ENCODE assay signal across 9 mouse cellular contexts in the genomic region with DNA sequence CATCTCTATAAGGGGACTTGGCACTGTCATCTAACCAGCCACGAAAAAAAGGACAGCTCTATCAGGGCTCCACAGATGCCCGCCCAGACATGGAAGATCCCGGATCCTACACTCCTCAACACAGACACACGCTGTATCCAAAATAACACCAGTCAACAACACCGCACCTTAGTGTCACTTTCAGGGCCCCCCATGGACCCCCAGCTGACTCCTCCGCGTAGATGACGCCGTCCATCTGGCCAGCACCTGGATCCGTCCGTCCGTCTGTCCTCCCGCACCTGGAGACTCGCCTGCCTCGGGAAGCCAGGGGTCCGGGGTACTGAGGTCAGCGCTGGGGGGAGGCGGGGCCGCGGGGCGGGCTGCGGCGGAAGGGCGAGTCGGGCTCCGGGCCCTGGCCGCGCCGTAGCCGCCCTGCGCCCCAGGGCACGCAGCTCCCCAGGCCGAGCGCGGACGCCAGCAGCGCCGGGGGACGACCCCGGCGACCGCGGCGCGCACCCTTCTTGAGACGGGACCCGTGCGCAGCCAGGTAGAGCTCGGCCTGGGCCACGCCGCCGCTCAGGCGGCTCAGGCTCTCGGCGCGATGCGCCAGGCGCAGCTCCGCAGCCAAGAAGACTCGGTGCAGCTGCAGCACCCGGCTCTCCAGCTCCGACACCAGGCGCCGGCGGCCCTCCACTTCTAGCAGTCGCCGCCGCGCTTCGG. TPM values are rescaled to one million over a fixed set of nuclear protein-coding genes. Genes with fewer than 3 reads are reported as not detected.
DNase-seq lines count a peak whose midpoint lies in the region; ATAC-seq and TF ChIP-seq lines count a peak whose summit lies in the region.
"Had no signal": no experiment of that assay in that cellular context is flagged by ENCODE, and none has a peak within 500 bp of the region (broad histone marks: within the 10 kb centered on the region; RNA-seq: fewer than 3 reads in every experiment).

No protein-coding gene starts in this region.

- peaks cover 61% of the 10 kb centered on the region for H3K27me3 ChIP-seq in neural tube, embryonic 11.5 days (ENCODE audit: control insufficient read depth, insufficient read depth, low read length)
- peaks cover 96% of the 10 kb centered on the region for H3K27me3 ChIP-seq in forebrain, embryonic 10.5 days (ENCODE audit: poor library complexity, severe bottlenecking)
- H3K27me3 ChIP-seq in kidney, postnatal 0 days (ENCODE audit: insufficient read depth, low read length), result peaks cover 41% of the 10 kb centered on the region
- H3K27me3 ChIP-seq in neural tube, embryonic 12.5 days (replicated peaks), result peaks cover 78% of the 10 kb centered on the region

- under 1% methylated on average over 65 of the region's 70 CpGs for WGBS in neural tube, embryonic 11.5 days
- under 1% methylated on average over 70 of the region's 70 CpGs for WGBS in forebrain, embryonic 10.5 days
- 3% methylated on average over 58 of the region's 70 CpGs for WGBS in kidney, postnatal 0 days
- WGBS in neural tube, embryonic 12.5 days, result under 1% methylated on average over 69 of the region's 70 CpGs

- H3K9ac ChIP-seq in neural tube, embryonic 11.5 days (ENCODE audit: low read length), result peak overlapping the region; percentile 58
- H3K9ac ChIP-seq in kidney, postnatal 0 days (ENCODE audit: low read depth, low read length), result peak overlapping the region; percentile 46
- peak overlapping the region; percentile 73 for H3K9ac ChIP-seq in neural tube, embryonic 12.5 days

- DNase-seq in neural tube, embryonic 11.5 days (ENCODE audit: low spot score), result peak; percentile 51
- DNase-seq in neural tube, embryonic 10.5 days (ENCODE audit: extremely low spot score, low spot score), result no peak
- no peak for DNase-seq in forebrain, embryonic 10.5 days (ENCODE audit: extremely low spot score, low spot score)
- no peak for DNase-seq in kidney, postnatal 0 days (ENCODE audit: low spot score)
- DNase-seq in ovary, postnatal 10 days (ENCODE audit: low spot score), result no peak

- H3K4me3 ChIP-seq in neural tube, embryonic 11.5 days (ENCODE audit: low read depth, low read length), result peak overlapping the region; percentile 63
- H3K4me3 ChIP-seq in brown adipose tissue, adult 24 weeks (ENCODE audit: insufficient read depth, low read depth, low read length), result peak overlapping the region; percentile 58
- H3K4me3 ChIP-seq in forebrain, embryonic 10.5 days, result peak overlapping the region; percentile 73
- H3K4me3 ChIP-seq in kidney, postnatal 0 days (replicated peaks; ENCODE audit: low read depth, low read length), result peak overlapping the region; percentile 46
- peak overlapping the region; percentile 59 for H3K4me3 ChIP-seq in neural tube, embryonic 12.5 days

- no peaks in the 10 kb centered on the region for H3K9me3 ChIP-seq in neural tube, embryonic 11.5 days (ENCODE audit: control insufficient read depth, low read length)
- H3K9me3 ChIP-seq in forebrain, embryonic 10.5 days, result no peaks in the 10 kb centered on the region
- H3K9me3 ChIP-seq in kidney, postnatal 0 days (replicated peaks; ENCODE audit: low read length), result no peaks in the 10 kb centered on the region
- H3K9me3 ChIP-seq in neural tube, embryonic 12.5 days, result no peaks in the 10 kb centered on the region

- H3K4me2 ChIP-seq in neural tube, embryonic 11.5 days (ENCODE audit: low read depth), result peak overlapping the region; percentile 100
- H3K4me2 ChIP-seq in kidney, postnatal 0 days (ENCODE audit: low read length), result peak overlapping the region; percentile 95
- peak overlapping the region; percentile 100 for H3K4me2 ChIP-seq in neural tube, embryonic 12.5 days (replicated peaks)

- H3K36me3 ChIP-seq in neural tube, embryonic 11.5 days (ENCODE audit: control insufficient read depth, insufficient read depth, low read length), result no peaks in the 10 kb centered on the region
- no peaks in the 10 kb centered on the region for H3K36me3 ChIP-seq in forebrain, embryonic 10.5 days (replicated peaks)
- H3K36me3 ChIP-seq in kidney, postnatal 0 days (ENCODE audit: insufficient read depth, low read length), result no peaks in the 10 kb centered on the region
- no peaks in the 10 kb centered on the region for H3K36me3 ChIP-seq in neural tube, embryonic 12.5 days

- H3K4me1 ChIP-seq in neural tube, embryonic 11.5 days (ENCODE audit: control insufficient read depth, insufficient read depth, low read length), result peaks cover 6% of the 10 kb centered on the region; the same call in 1 of the 2 replicates
- peaks cover 2% of the 10 kb centered on the region; the same call in 1 of the 2 replicates for H3K4me1 ChIP-seq in brown adipose tissue, adult 24 weeks (ENCODE audit: control insufficient read depth, insufficient read depth, insufficient read length, low read length)
- H3K4me1 ChIP-seq in forebrain, embryonic 10.5 days, result peaks cover 38% of the 10 kb centered on the region
- H3K4me1 ChIP-seq in kidney, postnatal 0 days (replicated peaks; ENCODE audit: insufficient read depth, low read length), result 0 out of 2 replicates have a peak, but pooled peaks cover 5% of the 10 kb centered on the region
- peaks cover 19% of the 10 kb centered on the region for H3K4me1 ChIP-seq in neural tube, embryonic 12.5 days

- no peak overlapping the region for H3K27ac ChIP-seq in neural tube, embryonic 11.5 days (ENCODE audit: low read depth, low read length)
- no peak overlapping the region for H3K27ac ChIP-seq in brown adipose tissue, adult 24 weeks (replicated peaks; ENCODE audit: low read depth, low read length)
- peak overlapping the region; percentile 73 for H3K27ac ChIP-seq in forebrain, embryonic 10.5 days
- H3K27ac ChIP-seq in kidney, postnatal 0 days, result no peak overlapping the region
- H3K27ac ChIP-seq in neural tube, embryonic 12.5 days, result no peak overlapping the region

- TF ChIP-seq CTCF in kidney, postnatal 0 days (IDR thresholded peaks at IDR 0.05; ENCODE audit: low read depth), result no peak

- ATAC-seq in neural tube, embryonic 11.5 days (ENCODE audit: insufficient read depth, low FRiP score, low TSS enrichment), result no peak
- peak; percentile 35; the same call in 1 of the 2 replicates for ATAC-seq in kidney, postnatal 0 days (replicated peaks; ENCODE audit: low FRiP score, low read depth)
- ATAC-seq in neural tube, embryonic 12.5 days (ENCODE audit: low FRiP score, low read depth), result peak; percentile 34
- no peak for ATAC-seq in megakaryocyte-erythroid progenitor cell, adult 5-6 weeks (replicated peaks; ENCODE audit: low FRiP score, low TSS enrichment, poor library complexity, severe bottlenecking)

RNA-seq across cellular contexts. Expression of a gene that starts 0.7 kb away (rescaled TPM):
- polyA plus RNA-seq in neural tube, embryonic 11.5 days (2014; fragmentation: Nextera tagmentation; extraction: Ambion mirVana), result 2.0 and 2.7 TPM in 2 replicates
- 1.0 TPM in 1 of 2 replicates, not detected in the other for polyA plus RNA-seq in brown adipose tissue, adult 24 weeks (2012; ENCODE audit: insufficient read depth, insufficient read length, missing spikeins)
- polyA plus RNA-seq in forebrain, embryonic 10.5 days (2016; fragmentation: Nextera tagmentation; extraction: Ambion mirVana), result 0.36 and 0.48 TPM in 2 replicates
- 1.4 and 1.5 TPM in 2 replicates for polyA plus RNA-seq in kidney, postnatal 0 days (2015; fragmentation: Nextera tagmentation; extraction: Ambion mirVana)
- polyA plus RNA-seq in neural tube, embryonic 12.5 days (2016; fragmentation: Nextera tagmentation; extraction: Ambion mirVana), result 2.5 and 3.7 TPM in 2 replicates
- not detected in 2 replicates for total RNA-seq in megakaryocyte-erythroid progenitor cell, adult 5-6 weeks (2014; fragmentation: Nextera tagmentation)
- 3.9 TPM in 1 of 2 replicates, not detected in the other for total RNA-seq in megakaryocyte-erythroid progenitor cell, adult 5-6 weeks (2017)

RNA-seq across cellular contexts. Expression of a gene that starts 17.7 kb away (rescaled TPM):
- 0.20 and 0.38 TPM in 2 replicates for polyA plus RNA-seq in neural tube, embryonic 11.5 days (2014; fragmentation: Nextera tagmentation; extraction: Ambion mirVana)
- polyA plus RNA-seq in brown adipose tissue, adult 24 weeks (2012; ENCODE audit: insufficient read depth, insufficient read length, missing spikeins), result 0.44 TPM in 1 of 2 replicates, not detected in the other
- 0.71 and 1.2 TPM in 2 replicates for polyA plus RNA-seq in forebrain, embryonic 10.5 days (2016; fragmentation: Nextera tagmentation; extraction: Ambion mirVana)
- 2.7 and 2.8 TPM in 2 replicates for polyA plus RNA-seq in kidney, postnatal 0 days (2015; fragmentation: Nextera tagmentation; extraction: Ambion mirVana)
- 0.29 and 0.66 TPM in 2 replicates for polyA plus RNA-seq in neural tube, embryonic 12.5 days (2016; fragmentation: Nextera tagmentation; extraction: Ambion mirVana)
- not detected in 2 replicates for total RNA-seq in megakaryocyte-erythroid progenitor cell, adult 5-6 weeks (2014; fragmentation: Nextera tagmentation)
- 0.28 TPM in 1 of 2 replicates, not detected in the other for total RNA-seq in megakaryocyte-erythroid progenitor cell, adult 5-6 weeks (2017)

RNA-seq across cellular contexts. Expression of a gene that starts 21.2 kb away (rescaled TPM):
- 1.4 and 2.1 TPM in 2 replicates for polyA plus RNA-seq in neural tube, embryonic 11.5 days (2014; fragmentation: Nextera tagmentation; extraction: Ambion mirVana)
- polyA plus RNA-seq in brown adipose tissue, adult 24 weeks (2012; ENCODE audit: insufficient read depth, insufficient read length, missing spikeins), result not detected in 2 replicates
- 4.1 and 4.8 TPM in 2 replicates for polyA plus RNA-seq in forebrain, embryonic 10.5 days (2016; fragmentation: Nextera tagmentation; extraction: Ambion mirVana)
- 38.6 and 38.7 TPM in 2 replicates for polyA plus RNA-seq in kidney, postnatal 0 days (2015; fragmentation: Nextera tagmentation; extraction: Ambion mirVana)
- 1.1 and 1.5 TPM in 2 replicates for polyA plus RNA-seq in neural tube, embryonic 12.5 days (2016; fragmentation: Nextera tagmentation; extraction: Ambion mirVana)
- total RNA-seq in megakaryocyte-erythroid progenitor cell, adult 5-6 weeks (2014; fragmentation: Nextera tagmentation), result not detected in 2 replicates
- total RNA-seq in megakaryocyte-erythroid progenitor cell, adult 5-6 weeks (2017), result not detected in 2 replicates
- total RNA-seq: gastrocnemius, postnatal 4 days had no signal

RNA-seq across cellular contexts. Expression of a gene that starts 48.2 kb away (rescaled TPM):
- polyA plus RNA-seq in neural tube, embryonic 11.5 days (2014; fragmentation: Nextera tagmentation; extraction: Ambion mirVana), result 301 and 305 TPM in 2 replicates
- 75.2 and 77.0 TPM in 2 replicates for polyA plus RNA-seq in brown adipose tissue, adult 24 weeks (2012; ENCODE audit: insufficient read depth, insufficient read length, missing spikeins)
- polyA plus RNA-seq in forebrain, embryonic 10.5 days (2016; fragmentation: Nextera tagmentation; extraction: Ambion mirVana), result 475 and 509 TPM in 2 replicates
- polyA plus RNA-seq in kidney, postnatal 0 days (2015; fragmentation: Nextera tagmentation; extraction: Ambion mirVana), result 200 and 219 TPM in 2 replicates
- 335 and 339 TPM in 2 replicates for polyA plus RNA-seq in neural tube, embryonic 12.5 days (2016; fragmentation: Nextera tagmentation; extraction: Ambion mirVana)
- 250 and 258 TPM in 2 replicates for total RNA-seq in megakaryocyte-erythroid progenitor cell, adult 5-6 weeks (2014; fragmentation: Nextera tagmentation)
- total RNA-seq in megakaryocyte-erythroid progenitor cell, adult 5-6 weeks (2017), result 271 and 301 TPM in 2 replicates

RNA-seq across cellular contexts. Expression of a gene that starts 55.6 kb away (rescaled TPM):
- polyA plus RNA-seq in neural tube, embryonic 11.5 days (2014; fragmentation: Nextera tagmentation; extraction: Ambion mirVana), result not detected in 2 replicates
- polyA plus RNA-seq in brown adipose tissue, adult 24 weeks (2012; ENCODE audit: insufficient read depth, insufficient read length, missing spikeins), result not detected in 2 replicates
- polyA plus RNA-seq in forebrain, embryonic 10.5 days (2016; fragmentation: Nextera tagmentation; extraction: Ambion mirVana), result not detected in 2 replicates
- 0.75 and 0.83 TPM in 2 replicates for polyA plus RNA-seq in kidney, postnatal 0 days (2015; fragmentation: Nextera tagmentation; extraction: Ambion mirVana)
- polyA plus RNA-seq in neural tube, embryonic 12.5 days (2016; fragmentation: Nextera tagmentation; extraction: Ambion mirVana), result not detected in 2 replicates
- total RNA-seq in megakaryocyte-erythroid progenitor cell, adult 5-6 weeks (2014; fragmentation: Nextera tagmentation), result not detected in 2 replicates
- not detected in 2 replicates for total RNA-seq in megakaryocyte-erythroid progenitor cell, adult 5-6 weeks (2017)
- total RNA-seq: gastrocnemius, postnatal 4 days had no signal

Comparison
In these comparisons a context has a peak if more than half of its experiments do, and no peak if none do; other contexts are left out.
1. ATAC-seq: peak in kidney, postnatal 0 days (single experiment) and neural tube, embryonic 12.5 days (single experiment); none in neural tube, embryonic 11.5 days (single experiment) and megakaryocyte-erythroid progenitor cell, adult 5-6 weeks (single experiment).
2. Peak in every context shown above with its lines, with median percentiles within 50 percentile points of each other: H3K4me2 ChIP-seq, H3K4me3 ChIP-seq and H3K9ac ChIP-seq.